21 mouse cellular contexts compared by ENCODE assay signal in the genomic region with DNA sequence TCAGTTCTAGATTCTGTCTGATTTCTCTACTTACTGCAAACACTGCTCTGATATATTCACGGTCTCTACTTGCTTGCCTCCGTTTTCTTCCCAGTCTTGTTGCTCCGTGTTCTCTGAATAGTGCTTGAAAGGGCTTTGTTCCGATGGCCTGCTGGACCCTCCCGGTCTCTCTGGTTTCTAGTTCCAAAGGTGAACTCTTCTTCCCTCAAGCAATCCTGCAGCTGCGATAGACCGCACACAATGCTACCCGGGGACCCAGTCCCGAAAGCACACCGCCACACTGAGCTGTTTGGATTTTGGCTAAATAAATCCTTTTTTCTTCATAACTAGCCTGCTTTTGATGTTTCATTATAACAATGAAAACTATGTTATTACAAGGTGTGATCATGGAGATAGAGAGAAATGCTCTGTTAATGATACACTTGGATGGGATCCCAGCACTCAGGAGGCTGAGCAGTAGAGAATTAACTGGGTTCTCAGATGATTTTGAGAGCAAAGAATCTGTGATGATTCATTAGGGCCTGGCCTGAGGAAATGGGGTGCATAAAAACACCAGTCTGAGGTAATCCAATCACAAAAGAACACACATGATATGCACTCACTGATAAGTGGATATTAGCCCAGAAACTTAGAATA.
"Had no signal": no experiment of that assay in that cellular context is flagged by ENCODE, and none has a peak within 500 bp of the region (broad histone marks: within the 10 kb centered on the region; RNA-seq: fewer than 3 reads in every experiment).

No protein-coding gene starts in this region.

- H3K27ac ChIP-seq: gastrocnemius, adult 2 months; heart, embryonic 13.5 days; heart, embryonic 15.5 days; hindbrain, embryonic 10.5 days; hindbrain, embryonic 12.5 days; hindbrain, embryonic 14.5 days; intestine, embryonic 15.5 days; layer of hippocampus, adult 2 months; left cerebral cortex, adult 2 months; limb, embryonic 10.5 days; limb, embryonic 12.5 days; liver, embryonic 13.5 days; liver, embryonic 15.5 days had no signal

- DNase-seq: forebrain, postnatal 0 days; gastrocnemius, adult 2 months; gastrocnemius, postnatal 10 days; gastrocnemius, postnatal 25 days; heart, postnatal 14 days; heart, postnatal 4 days; kidney, adult 18-20 months; kidney, postnatal 14 days; liver; liver, embryonic 13.5 days had no signal

- H3K27me3 ChIP-seq: heart, embryonic 13.5 days; heart, embryonic 15.5 days; hindbrain, embryonic 12.5 days; intestine, embryonic 15.5 days; limb, embryonic 12.5 days had no signal

- H3K4me3 ChIP-seq: gastrocnemius, adult 2 months; heart, embryonic 13.5 days; heart, embryonic 15.5 days; hindbrain, embryonic 10.5 days; hindbrain, embryonic 12.5 days; intestine, embryonic 15.5 days; layer of hippocampus, adult 2 months; left cerebral cortex, adult 2 months; limb, embryonic 10.5 days; limb, embryonic 12.5 days; liver, embryonic 13.5 days; liver, embryonic 15.5 days had no signal

- H3K9me3 ChIP-seq: heart, embryonic 13.5 days; heart, embryonic 15.5 days; hindbrain, embryonic 10.5 days; hindbrain, embryonic 12.5 days; intestine, embryonic 15.5 days; limb, embryonic 10.5 days; limb, embryonic 12.5 days; liver, embryonic 13.5 days; liver, embryonic 15.5 days had no signal

- H3K4me1 ChIP-seq: heart, embryonic 15.5 days; hindbrain, embryonic 12.5 days; intestine, embryonic 15.5 days; liver, embryonic 13.5 days; liver, embryonic 15.5 days had no signal

- H3K36me3 ChIP-seq: heart, embryonic 13.5 days; heart, embryonic 15.5 days; hindbrain, embryonic 10.5 days; hindbrain, embryonic 12.5 days; intestine, embryonic 15.5 days; limb, embryonic 10.5 days; limb, embryonic 12.5 days; liver, embryonic 13.5 days; liver, embryonic 15.5 days had no signal
